Comparison of ENCODE assay signal across 9 mouse cellular contexts in the genomic region with DNA sequence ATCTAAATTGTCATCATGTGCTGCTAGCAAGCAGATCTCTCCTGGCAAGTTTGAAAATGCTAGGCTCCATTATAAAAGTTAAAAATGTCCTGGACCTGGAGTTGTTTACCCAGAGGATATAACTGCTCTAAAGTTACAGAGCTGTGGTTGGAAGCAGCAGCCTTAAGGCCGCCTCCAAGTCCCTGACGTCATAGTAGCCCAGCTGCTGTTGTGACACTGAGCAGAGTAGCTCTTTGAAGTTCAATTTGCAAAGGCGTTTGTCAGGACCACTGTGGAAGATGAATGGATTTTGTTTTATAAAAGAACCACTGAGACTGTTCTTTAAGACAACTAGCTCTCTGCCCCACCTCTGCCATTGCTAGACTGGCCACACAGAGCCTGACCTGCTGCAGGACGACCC. TPM values are rescaled to one million over a fixed set of nuclear protein-coding genes. Genes with fewer than 3 reads are reported as not detected.
A peak's percentile ranks its signal among the peaks of the same experiment; 100 is the strongest.
DNase-seq lines count a peak whose midpoint lies in the region; ATAC-seq lines count a peak whose summit lies in the region.
"Had no signal": no experiment of that assay in that cellular context is flagged by ENCODE, and none has a peak within 500 bp of the region (broad histone marks: within the 10 kb centered on the region; RNA-seq: fewer than 3 reads in every experiment).

A gene (plus strand): TSS at position 154 of the 400 bp plus-strand sequence.

- no peak within 1 kb of the TSS for H3K9ac ChIP-seq in kidney, embryonic 14.5 days (ENCODE audit: low read depth, low read length)
- H3K9ac ChIP-seq in midbrain, embryonic 15.5 days: no peak within 1 kb of the TSS

- no peak within 1 kb of the TSS for H3K4me3 ChIP-seq in kidney, embryonic 14.5 days (ENCODE audit: low read length)
- H3K4me3 ChIP-seq in midbrain, embryonic 15.5 days: no peak within 1 kb of the TSS

- 15% methylated on average over 4 of the region's 4 CpGs for WGBS in kidney, embryonic 14.5 days
- 12% methylated on average over 4 of the region's 4 CpGs for WGBS in midbrain, embryonic 15.5 days

- no peaks in the 10 kb centered on the region for H3K36me3 ChIP-seq in kidney, embryonic 14.5 days (ENCODE audit: control insufficient read depth, insufficient read depth, low read length)
- H3K36me3 ChIP-seq in midbrain, embryonic 15.5 days (replicated peaks): 0 out of 2 replicates have a peak, but pooled peaks cover 3% of the 10 kb centered on the region

- intact Hi-C loops in left cerebral cortex, postnatal 10 days (cut with DNase I): no loop called here

- no peak within 1 kb of the TSS for H3K27ac ChIP-seq in kidney, embryonic 14.5 days (ENCODE audit: low read depth, low read length)
- H3K27ac ChIP-seq in midbrain, embryonic 15.5 days: no peak within 1 kb of the TSS

- H3K4me1 ChIP-seq in kidney, embryonic 14.5 days (ENCODE audit: control insufficient read depth, insufficient read depth, low read length): no peaks in the 10 kb centered on the region
- no peaks in the 10 kb centered on the region for H3K4me1 ChIP-seq in midbrain, embryonic 15.5 days

- H3K27me3 ChIP-seq in kidney, embryonic 14.5 days (ENCODE audit: control insufficient read depth, insufficient read depth, low read length): no peaks in the 10 kb centered on the region
- H3K27me3 ChIP-seq in midbrain, embryonic 15.5 days (replicated peaks): no peaks in the 10 kb centered on the region

- no peak within 1 kb of the TSS for H3K4me2 ChIP-seq in kidney, embryonic 14.5 days (replicated peaks; ENCODE audit: low read depth, low read length)
- H3K4me2 ChIP-seq in midbrain, embryonic 15.5 days: no peak within 1 kb of the TSS

- ATAC-seq in kidney, embryonic 14.5 days (ENCODE audit: low FRiP score, low TSS enrichment): peak; percentile 92; the same call in 1 of the 2 replicates
- ATAC-seq in midbrain, embryonic 15.5 days (replicated peaks): peak; percentile 55; the same call in 1 of the 2 replicates

- no peaks in the 10 kb centered on the region for H3K9me3 ChIP-seq in kidney, embryonic 14.5 days (ENCODE audit: control insufficient read depth, low read length)
- no peaks in the 10 kb centered on the region for H3K9me3 ChIP-seq in midbrain, embryonic 15.5 days

- no peak for DNase-seq in kidney, postnatal 36 days
- peak; percentile 84 for DNase-seq in embryo, embryonic 10 days (ENCODE audit: low spot score)
- peak; percentile 64 for DNase-seq in gastrocnemius, postnatal 25 days
- DNase-seq in left cerebral cortex, postnatal 10 days (ENCODE audit: extremely low spot score in 1 of 2, low spot score in 2 of 2): peak; percentile 45 to 46
- DNase-seq in cerebellum, adult 8-10 months: no peak
- no peak for DNase-seq in cerebellum, adult 9-10 months

RNA-seq across cellular contexts. Expression of the gene that starts here (rescaled TPM):
- 0.06 and 0.07 TPM in 2 replicates for polyA plus RNA-seq in kidney, embryonic 14.5 days (2014; fragmentation: Nextera tagmentation; extraction: Ambion mirVana)
- 10 to 100 TPM; 35.6 to 39.9 TPM for total RNA-seq in gastrocnemius, postnatal 25 days (2021)
- total RNA-seq in left cerebral cortex, postnatal 10 days (2021): 10 to 100 TPM; 80.6 to 84.5 TPM
- polyA plus RNA-seq in midbrain, embryonic 15.5 days (2015; fragmentation: Nextera tagmentation; extraction: Ambion mirVana): 31.0 and 33.2 TPM in 2 replicates
- total RNA-seq: MEL had no signal

Comparison
In these comparisons a context has a peak if more than half of its experiments do, and no peak if none do; other contexts are left out.
1. RNA of the gene that starts here (polyA plus RNA-seq): 31.0 to 33.2 TPM in midbrain, embryonic 15.5 days; 0.06 to 0.07 TPM in kidney, embryonic 14.5 days; every median in the first group is over 10 times any median in the second.
2. Peak in ATAC-seq in kidney, embryonic 14.5 days; RNA of the gene not detected or under 1 TPM.
3. DNase-seq: peak in embryo, embryonic 10 days (single experiment), gastrocnemius, postnatal 25 days (single experiment) and left cerebral cortex, postnatal 10 days (2 of 2); none in kidney, postnatal 36 days (0 of 2), cerebellum, adult 8-10 months (single experiment) and cerebellum, adult 9-10 months (single experiment).